Mouse (Mus musculus): ENCODE data around the gene Clgn. TPM values are rescaled to one million over a fixed set of nuclear protein-coding genes. Genes with fewer than 3 reads are reported as not detected.

Gene Clgn
- total and polyA plus RNA-seq, 2 experiments from 2014 or later = not detected

DNA sequence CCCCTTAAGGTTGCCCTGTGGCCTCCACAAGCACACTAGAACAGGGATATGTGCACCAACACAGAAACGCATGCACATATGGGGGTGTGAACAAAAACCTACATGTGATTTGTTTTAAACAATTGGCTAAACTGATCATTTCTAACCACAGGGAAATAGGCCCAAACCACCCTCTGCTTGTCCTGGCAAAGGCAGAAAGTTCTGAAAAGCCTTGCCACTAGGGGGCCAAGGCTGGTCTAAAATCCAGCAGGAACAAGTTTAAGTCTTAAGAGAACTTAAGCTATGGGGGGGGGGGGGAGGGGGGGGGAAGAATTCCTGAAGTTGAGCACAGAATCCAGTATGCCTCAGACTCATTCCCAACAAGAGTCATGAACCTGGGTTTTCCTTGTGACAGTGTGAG lies 60.3 kb downstream of the Clgn start:
- no peak overlapping the region for H3K27ac ChIP-seq (ENCODE audit: low read depth)
- H3K4me1 ChIP-seq (ENCODE audit: control insufficient read depth, insufficient read depth) = no peaks in the 10 kb centered on the region
- TF ChIP-seq CTCF (IDR thresholded peaks at IDR 0.05; ENCODE audit: low read depth) (peak; percentile 36), EP300 (IDR thresholded peaks at IDR 0.05; ENCODE audit: low read depth) (no peak)
- WGBS = 71% methylated on average over 1 of the region's 1 CpGs
- no peak overlapping the region for H3K9ac ChIP-seq (replicated peaks; ENCODE audit: low read depth, low read length)
- no peaks in the 10 kb centered on the region for H3K36me3 ChIP-seq (replicated peaks; ENCODE audit: control insufficient read depth, insufficient read depth, low read length)
- no peak for ATAC-seq (ENCODE audit: insufficient read depth, low read depth)
- no peak overlapping the region for H3K4me2 ChIP-seq (ENCODE audit: low read depth, low read length)
- H3K9me3 ChIP-seq (replicated peaks; ENCODE audit: control insufficient read depth, low read length) = no peaks in the 10 kb centered on the region
- H3K4me3 ChIP-seq (ENCODE audit: low read depth, low read length) = no peak overlapping the region
- no peaks in the 10 kb centered on the region for H3K27me3 ChIP-seq (ENCODE audit: control insufficient read depth, insufficient read depth, low read length)
- no peak for DNase-seq (ENCODE audit: low spot score)

DNA sequence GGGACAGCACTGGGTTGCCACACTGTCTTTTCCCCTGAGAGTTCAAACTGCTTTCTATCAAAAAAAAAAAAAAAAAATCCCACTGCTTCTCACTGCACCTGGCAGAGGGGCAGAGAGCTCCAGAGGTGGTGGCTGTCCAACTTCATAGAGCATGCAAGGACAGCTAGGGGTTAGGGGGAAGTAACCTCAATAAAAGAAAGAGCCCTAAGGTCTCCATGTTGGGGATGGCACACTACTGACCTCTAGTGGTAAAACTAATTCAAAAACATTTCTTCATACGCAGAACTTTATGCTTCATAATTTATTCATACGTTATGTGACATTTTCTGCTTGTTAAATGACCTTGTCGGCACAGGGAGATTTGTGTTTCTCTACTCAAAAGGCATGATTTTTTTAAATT lies 61.4 kb downstream of the Clgn start:
- Histone ChIP-seq H3K27me3 (ENCODE audit: control insufficient read depth, insufficient read depth, low read length) (no peaks in the 10 kb centered on the region), H3K27ac (ENCODE audit: low read depth) (no peak overlapping the region), H3K9me3 (replicated peaks; ENCODE audit: control insufficient read depth, low read length) (no peaks in the 10 kb centered on the region), H3K4me1 (ENCODE audit: control insufficient read depth, insufficient read depth) (no peaks in the 10 kb centered on the region), H3K4me3 (ENCODE audit: low read depth, low read length) (no peak overlapping the region), H3K4me2 (ENCODE audit: low read depth, low read length) (no peak overlapping the region), H3K36me3 (replicated peaks; ENCODE audit: control insufficient read depth, insufficient read depth, low read length) (no peaks in the 10 kb centered on the region), H3K9ac (replicated peaks; ENCODE audit: low read depth, low read length) (no peak overlapping the region)
- DNase-seq (ENCODE audit: low spot score) (no peak), ATAC-seq (ENCODE audit: insufficient read depth, low read depth) (no peak)
- WGBS = 14% methylated on average over 3 of the region's 3 CpGs
- no peak for TF ChIP-seq EP300 (IDR thresholded peaks at IDR 0.05; ENCODE audit: low read depth)
- peak; percentile 70 for TF ChIP-seq CTCF (IDR thresholded peaks at IDR 0.05; ENCODE audit: low read depth)

DNA sequence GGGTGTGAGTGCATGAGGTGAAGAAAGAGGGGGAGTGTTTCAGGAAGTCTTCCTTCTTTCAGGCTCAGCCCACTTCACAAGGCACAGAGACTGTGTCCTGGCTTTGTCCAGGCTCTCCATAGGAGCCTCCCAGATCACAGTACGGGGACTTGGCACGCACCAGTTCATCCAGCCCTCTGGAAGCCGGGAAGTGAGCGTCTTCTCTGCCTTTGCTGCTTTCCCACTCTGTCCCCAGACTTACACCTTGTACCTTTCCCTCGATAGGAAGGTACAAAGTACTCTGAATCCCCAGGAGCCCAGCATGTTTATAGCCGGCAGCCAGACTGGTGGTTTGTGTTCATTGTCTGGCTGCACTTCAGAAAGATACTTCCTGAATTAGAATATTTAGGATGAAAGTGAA lies 67.5 kb downstream of the Clgn start:
- Histone ChIP-seq H3K4me2 (ENCODE audit: low read depth, low read length) (no peak overlapping the region), H3K9me3 (replicated peaks; ENCODE audit: control insufficient read depth, low read length) (no peaks in the 10 kb centered on the region), H3K4me3 (ENCODE audit: low read depth, low read length) (no peak overlapping the region), H3K4me1 (ENCODE audit: control insufficient read depth, insufficient read depth) (no peaks in the 10 kb centered on the region), H3K27ac (ENCODE audit: low read depth) (no peak overlapping the region), H3K36me3 (replicated peaks; ENCODE audit: control insufficient read depth, insufficient read depth, low read length) (no peaks in the 10 kb centered on the region), H3K9ac (replicated peaks; ENCODE audit: low read depth, low read length) (no peak overlapping the region), H3K27me3 (ENCODE audit: control insufficient read depth, insufficient read depth, low read length) (no peaks in the 10 kb centered on the region)
- 56% methylated on average over 6 of the region's 6 CpGs for WGBS
- TF ChIP-seq EP300 (IDR thresholded peaks at IDR 0.05; ENCODE audit: low read depth) (no peak), CTCF (IDR thresholded peaks at IDR 0.05; ENCODE audit: low read depth) (no peak)
- no peak for DNase-seq (ENCODE audit: low spot score)
- no peak for ATAC-seq (ENCODE audit: insufficient read depth, low read depth)

DNA sequence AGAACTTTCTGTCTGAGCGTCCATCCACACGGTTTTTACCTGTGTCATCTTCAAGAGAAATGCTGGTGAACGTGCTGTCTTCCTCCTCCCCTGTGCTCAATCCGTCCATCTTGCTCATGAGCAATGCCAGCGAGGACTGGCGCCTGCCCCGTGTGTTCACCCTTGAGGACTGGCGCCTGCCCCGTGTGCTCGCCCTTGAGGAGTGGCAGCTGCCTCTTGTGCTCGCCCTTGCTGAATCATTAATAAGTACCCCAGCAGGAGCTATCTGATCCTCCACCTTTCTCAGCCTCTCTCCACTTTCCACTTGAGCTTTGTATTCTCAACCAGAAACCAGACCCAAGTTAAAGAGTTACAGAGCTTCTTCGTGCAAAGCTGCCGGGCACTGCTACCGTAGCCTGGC lies 68.6 kb downstream of the Clgn start, which contains the start of gene Scoc:
TSS of gene Scoc (minus strand) at position 170 of the 400 bp plus-strand sequence.
- no peak within 1 kb of the TSS for H3K27ac ChIP-seq (ENCODE audit: low read depth)
- H3K9me3 ChIP-seq (replicated peaks; ENCODE audit: control insufficient read depth, low read length) = no peaks in the 10 kb centered on the region
- no peaks in the 10 kb centered on the region for H3K27me3 ChIP-seq (ENCODE audit: control insufficient read depth, insufficient read depth, low read length)
- H3K9ac ChIP-seq (replicated peaks; ENCODE audit: low read depth, low read length) = no peak within 1 kb of the TSS
- DNase-seq (ENCODE audit: low spot score) = no peak
- no peak within 1 kb of the TSS for H3K4me3 ChIP-seq (ENCODE audit: low read depth, low read length)
- no peaks in the 10 kb centered on the region for H3K36me3 ChIP-seq (replicated peaks; ENCODE audit: control insufficient read depth, insufficient read depth, low read length)
- WGBS = 76% methylated on average over 14 of the region's 14 CpGs
- no peak within 1 kb of the TSS for H3K4me2 ChIP-seq (ENCODE audit: low read depth, low read length)
- no peaks in the 10 kb centered on the region for H3K4me1 ChIP-seq (ENCODE audit: control insufficient read depth, insufficient read depth)
- TF ChIP-seq EP300 (IDR thresholded peaks at IDR 0.05; ENCODE audit: low read depth) (no peak), CTCF (IDR thresholded peaks at IDR 0.05; ENCODE audit: low read depth) (no peak)
- no peak for ATAC-seq (ENCODE audit: insufficient read depth, low read depth)

DNA sequence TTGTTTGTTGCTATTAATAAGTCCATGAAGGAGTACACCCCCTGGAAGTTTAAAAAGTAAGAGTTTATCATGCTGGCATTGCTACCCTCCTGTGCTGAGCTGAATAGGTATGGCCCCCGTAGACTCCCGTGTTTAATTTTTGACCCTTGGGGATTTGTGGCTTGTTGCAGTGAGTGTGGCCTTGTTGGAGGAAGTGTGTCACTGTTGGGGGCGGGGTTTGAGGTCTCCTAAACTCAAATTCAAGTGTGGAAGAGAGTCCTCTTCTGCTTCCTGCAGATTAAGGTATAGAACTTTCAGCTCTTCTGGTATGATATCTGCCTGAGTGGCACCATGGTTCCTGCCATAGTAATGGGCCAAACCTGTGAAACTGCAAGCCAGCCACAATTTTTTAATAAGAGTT lies 69.9 kb downstream of the Clgn start:
- ATAC-seq (ENCODE audit: insufficient read depth, low read depth) (no peak), DNase-seq (ENCODE audit: low spot score) (no peak)
- H3K9me3 ChIP-seq (replicated peaks; ENCODE audit: control insufficient read depth, low read length) = no peaks in the 10 kb centered on the region
- TF ChIP-seq EP300 (IDR thresholded peaks at IDR 0.05; ENCODE audit: low read depth) (no peak), CTCF (IDR thresholded peaks at IDR 0.05; ENCODE audit: low read depth) (no peak)
- H3K36me3 ChIP-seq (replicated peaks; ENCODE audit: control insufficient read depth, insufficient read depth, low read length) = no peaks in the 10 kb centered on the region
- H3K4me3 ChIP-seq (ENCODE audit: low read depth, low read length) = no peak overlapping the region
- H3K4me1 ChIP-seq (ENCODE audit: control insufficient read depth, insufficient read depth) = no peaks in the 10 kb centered on the region
- H3K9ac ChIP-seq (replicated peaks; ENCODE audit: low read depth, low read length) = no peak overlapping the region
- no peak overlapping the region for H3K4me2 ChIP-seq (ENCODE audit: low read depth, low read length)
- no peaks in the 10 kb centered on the region for H3K27me3 ChIP-seq (ENCODE audit: control insufficient read depth, insufficient read depth, low read length)
- 61% methylated on average over 3 of the region's 3 CpGs for WGBS
- H3K27ac ChIP-seq (ENCODE audit: low read depth) = no peak overlapping the region

Other genes starting within 250 kb of the Clgn start
- 4.3 and 6.2 TPM in 2 replicates for gene Tbc1d9, start 224.5 kb upstream of the Clgn start, total RNA-seq (2014; rRNA removed; ENCODE audit: low replicate concordance)
- gene Tbc1d9, start 224.5 kb upstream of the Clgn start, polyA plus RNA-seq (2015; fragmentation: Nextera tagmentation; extraction: Ambion mirVana) = 0.45 and 0.49 TPM in 2 replicates
- gene Gm10645, start 223.7 kb upstream of the Clgn start, total RNA-seq (2014; rRNA removed; ENCODE audit: low replicate concordance) = 3.6 TPM in 1 of 2 replicates, not detected in the other
- gene Gm10645, start 223.7 kb upstream of the Clgn start, polyA plus RNA-seq (2015; fragmentation: Nextera tagmentation; extraction: Ambion mirVana) = 0.34 and 0.48 TPM in 2 replicates
- gene Ucp1, start 99.5 kb upstream of the Clgn start, total RNA-seq (2014; rRNA removed; ENCODE audit: low replicate concordance) = not detected in 2 replicates
- 0.63 TPM in 1 of 2 replicates, not detected in the other for gene Ucp1, start 99.5 kb upstream of the Clgn start, polyA plus RNA-seq (2015; fragmentation: Nextera tagmentation; extraction: Ambion mirVana)
- gene Elmod2, start 57.4 kb upstream of the Clgn start, total RNA-seq (2014; rRNA removed; ENCODE audit: low replicate concordance) = 8.2 and 9.2 TPM in 2 replicates
- gene Elmod2, start 57.4 kb upstream of the Clgn start, polyA plus RNA-seq (2015; fragmentation: Nextera tagmentation; extraction: Ambion mirVana) = 5.6 and 6.0 TPM in 2 replicates
- gene Mgat4d, start 41.4 kb upstream of the Clgn start, total RNA-seq (2014; rRNA removed; ENCODE audit: low replicate concordance) = not detected in 2 replicates
- not detected in 2 replicates for gene Mgat4d, start 41.4 kb upstream of the Clgn start, polyA plus RNA-seq (2015; fragmentation: Nextera tagmentation; extraction: Ambion mirVana)
- 18.3 and 39.8 TPM in 2 replicates for gene Scoc, start 68.5 kb downstream of the Clgn start, total RNA-seq (2014; rRNA removed; ENCODE audit: low replicate concordance)
- 65.8 and 78.6 TPM in 2 replicates for gene Scoc, start 68.5 kb downstream of the Clgn start, polyA plus RNA-seq (2015; fragmentation: Nextera tagmentation; extraction: Ambion mirVana)
- not detected in 2 replicates for gene Olfr370, start 145.9 kb downstream of the Clgn start, total RNA-seq (2014; rRNA removed; ENCODE audit: low replicate concordance)
- not detected in 2 replicates for gene Olfr370, start 145.9 kb downstream of the Clgn start, polyA plus RNA-seq (2015; fragmentation: Nextera tagmentation; extraction: Ambion mirVana)
- gene Ndufb7, start 176.8 kb downstream of the Clgn start, total RNA-seq (2014; rRNA removed; ENCODE audit: low replicate concordance) = 431 and 682 TPM in 2 replicates
- 1,145 and 1,161 TPM in 2 replicates for gene Ndufb7, start 176.8 kb downstream of the Clgn start, polyA plus RNA-seq (2015; fragmentation: Nextera tagmentation; extraction: Ambion mirVana)
- 253 and 327 TPM in 2 replicates for gene Tecr, start 218.1 kb downstream of the Clgn start, total RNA-seq (2014; rRNA removed; ENCODE audit: low replicate concordance)
- gene Tecr, start 218.1 kb downstream of the Clgn start, polyA plus RNA-seq (2015; fragmentation: Nextera tagmentation; extraction: Ambion mirVana) = 380 and 391 TPM in 2 replicates
- 17.6 and 21.3 TPM in 2 replicates for gene Dnajb1, start 218.3 kb downstream of the Clgn start, total RNA-seq (2014; rRNA removed; ENCODE audit: low replicate concordance)
- 23.3 and 26.7 TPM in 2 replicates for gene Dnajb1, start 218.3 kb downstream of the Clgn start, polyA plus RNA-seq (2015; fragmentation: Nextera tagmentation; extraction: Ambion mirVana)

Data from heart, postnatal 0 days (tissue).